Mouse (Mus musculus): ENCODE data around the gene Tnrc6c. TPM values are rescaled to one million over a fixed set of nuclear protein-coding genes. Genes with fewer than 3 reads are reported as not detected.

The Tnrc6c gene
- polyA plus RNA-seq, 1 experiment from 2014 or later: 7.4 TPM

GRCm38 (mm10) chr11:117667152-117667551 is 13.1 kb downstream of the Tnrc6c start:
- Histone ChIP-seq H3K27me3 (ENCODE audit: insufficient read depth, poor library complexity, severe bottlenecking) (no peaks in the 10 kb centered on the region), H3K4me3 (no peak overlapping the region), H3K36me3 (no peaks in the 10 kb centered on the region), H3K4me1 (peaks cover 21% of the 10 kb centered on the region), H3K9me3 (no peaks in the 10 kb centered on the region), H3K27ac (no peak overlapping the region)
- DNase-seq (ENCODE audit: low spot score): no peak
- 89% methylated on average over 5 of the region's 5 CpGs for WGBS

GRCm38 (mm10) chr11:117667825-117668224 is 13.7 kb downstream of the Tnrc6c start:
- Histone ChIP-seq H3K27me3 (ENCODE audit: insufficient read depth, poor library complexity, severe bottlenecking) (no peaks in the 10 kb centered on the region), H3K4me3 (no peak overlapping the region), H3K27ac (no peak overlapping the region), H3K4me1 (peaks cover 21% of the 10 kb centered on the region), H3K9me3 (no peaks in the 10 kb centered on the region), H3K36me3 (no peaks in the 10 kb centered on the region)
- DNase-seq (ENCODE audit: low spot score): no peak
- WGBS: 52% methylated on average over 5 of the region's 5 CpGs

GRCm38 (mm10) chr11:117671626-117672025 is 17.5 kb downstream of the Tnrc6c start:
- Histone ChIP-seq H3K4me1 (peaks cover 23% of the 10 kb centered on the region), H3K27ac (no peak overlapping the region), H3K9me3 (no peaks in the 10 kb centered on the region), H3K27me3 (ENCODE audit: insufficient read depth, poor library complexity, severe bottlenecking) (no peaks in the 10 kb centered on the region), H3K4me3 (no peak overlapping the region), H3K36me3 (no peaks in the 10 kb centered on the region)
- no peak for DNase-seq (ENCODE audit: low spot score)
- WGBS: 87% methylated on average over 5 of the region's 5 CpGs

- no peak overlapping the region for H3K27ac ChIP-seq
- 100% methylated on average over 1 of the region's 1 CpGs for WGBS
- no peak overlapping the region for H3K4me3 ChIP-seq
- H3K9me3 ChIP-seq: no peaks in the 10 kb centered on the region
- no peaks in the 10 kb centered on the region for H3K36me3 ChIP-seq
- H3K4me1 ChIP-seq: peaks cover 26% of the 10 kb centered on the region
- no peaks in the 10 kb centered on the region for H3K27me3 ChIP-seq (ENCODE audit: insufficient read depth, poor library complexity, severe bottlenecking)
- DNase-seq (ENCODE audit: low spot score): no peak
Observed at GRCm38 (mm10) chr11:117674531-117674930, 20.4 kb downstream of the Tnrc6c start.

- no peaks in the 10 kb centered on the region for H3K27me3 ChIP-seq (ENCODE audit: insufficient read depth, poor library complexity, severe bottlenecking)
- H3K4me3 ChIP-seq: no peak overlapping the region
- H3K4me1 ChIP-seq: peaks cover 26% of the 10 kb centered on the region
- H3K9me3 ChIP-seq: no peaks in the 10 kb centered on the region
- no peak overlapping the region for H3K27ac ChIP-seq
- no peaks in the 10 kb centered on the region for H3K36me3 ChIP-seq
- DNase-seq (ENCODE audit: low spot score): no peak
- 26% methylated on average over 2 of the region's 2 CpGs for WGBS
Observed at GRCm38 (mm10) chr11:117676649-117677048, 22.6 kb downstream of the Tnrc6c start.

GRCm38 (mm10) chr11:117677111-117677510 is 23.0 kb downstream of the Tnrc6c start:
- 53% methylated on average over 3 of the region's 3 CpGs for WGBS
- H3K4me1 ChIP-seq: peaks cover 29% of the 10 kb centered on the region
- no peak overlapping the region for H3K4me3 ChIP-seq
- H3K27ac ChIP-seq: peak overlapping the region; percentile 52; the same call in 1 of the 2 replicates
- H3K9me3 ChIP-seq: no peaks in the 10 kb centered on the region
- H3K27me3 ChIP-seq (ENCODE audit: insufficient read depth, poor library complexity, severe bottlenecking): no peaks in the 10 kb centered on the region
- no peaks in the 10 kb centered on the region for H3K36me3 ChIP-seq
- no peak for DNase-seq (ENCODE audit: low spot score)

- no peak for DNase-seq (ENCODE audit: low spot score)
- Histone ChIP-seq H3K36me3 (no peaks in the 10 kb centered on the region), H3K27ac (0 out of 2 replicates have a peak overlapping the region, but pooled peaks have one; percentile 52), H3K4me3 (no peak overlapping the region), H3K27me3 (ENCODE audit: insufficient read depth, poor library complexity, severe bottlenecking) (no peaks in the 10 kb centered on the region), H3K9me3 (no peaks in the 10 kb centered on the region), H3K4me1 (peaks cover 33% of the 10 kb centered on the region)
- 82% methylated on average over 3 of the region's 3 CpGs for WGBS
Observed at GRCm38 (mm10) chr11:117677594-117677993, 23.5 kb downstream of the Tnrc6c start.

- Histone ChIP-seq H3K27me3 (ENCODE audit: insufficient read depth, poor library complexity, severe bottlenecking) (no peaks in the 10 kb centered on the region), H3K4me1 (peaks cover 36% of the 10 kb centered on the region), H3K9me3 (no peaks in the 10 kb centered on the region), H3K36me3 (no peaks in the 10 kb centered on the region), H3K27ac (no peak overlapping the region), H3K4me3 (no peak overlapping the region)
- no peak for DNase-seq (ENCODE audit: low spot score)
- WGBS: 91% methylated on average over 4 of the region's 4 CpGs
Observed at GRCm38 (mm10) chr11:117678155-117678554, 24.1 kb downstream of the Tnrc6c start.

- Histone ChIP-seq H3K27ac (no peak overlapping the region), H3K36me3 (no peaks in the 10 kb centered on the region), H3K27me3 (ENCODE audit: insufficient read depth, poor library complexity, severe bottlenecking) (no peaks in the 10 kb centered on the region), H3K9me3 (no peaks in the 10 kb centered on the region), H3K4me3 (no peak overlapping the region), H3K4me1 (peaks cover 36% of the 10 kb centered on the region)
- 38% methylated on average over 2 of the region's 2 CpGs for WGBS
- DNase-seq (ENCODE audit: low spot score): no peak
Observed at GRCm38 (mm10) chr11:117678740-117679139, 24.7 kb downstream of the Tnrc6c start.

GRCm38 (mm10) chr11:117684640-117685039 is 30.6 kb downstream of the Tnrc6c start:
- Histone ChIP-seq H3K4me1 (peaks cover 53% of the 10 kb centered on the region), H3K27me3 (ENCODE audit: insufficient read depth, poor library complexity, severe bottlenecking) (no peaks in the 10 kb centered on the region)
- WGBS: 46% methylated on average over 5 of the region's 5 CpGs

GRCm38 (mm10) chr11:117685461-117685860 is 31.4 kb downstream of the Tnrc6c start:
- no peak overlapping the region for H3K4me3 ChIP-seq
- no peak overlapping the region for H3K27ac ChIP-seq
- H3K4me1 ChIP-seq: peaks cover 53% of the 10 kb centered on the region
- H3K27me3 ChIP-seq (ENCODE audit: insufficient read depth, poor library complexity, severe bottlenecking): no peaks in the 10 kb centered on the region
- no peaks in the 10 kb centered on the region for H3K9me3 ChIP-seq
- no peak for DNase-seq (ENCODE audit: low spot score)
- no peaks in the 10 kb centered on the region for H3K36me3 ChIP-seq
- 74% methylated on average over 3 of the region's 3 CpGs for WGBS

More at GRCm38 (mm10) chr11:117684640-117685039, 30.6 kb downstream of the Tnrc6c start:
- DNase-seq (ENCODE audit: low spot score): no peak
- no peak overlapping the region for H3K27ac ChIP-seq
- no peaks in the 10 kb centered on the region for H3K9me3 ChIP-seq
- H3K36me3 ChIP-seq: no peaks in the 10 kb centered on the region
- H3K4me3 ChIP-seq: no peak overlapping the region

- no peak for DNase-seq (ENCODE audit: low spot score)
- H3K4me3 ChIP-seq: no peak overlapping the region
- H3K27me3 ChIP-seq (ENCODE audit: insufficient read depth, poor library complexity, severe bottlenecking): no peaks in the 10 kb centered on the region
- no peaks in the 10 kb centered on the region for H3K36me3 ChIP-seq
- H3K27ac ChIP-seq: no peak overlapping the region
- H3K9me3 ChIP-seq: no peaks in the 10 kb centered on the region
- WGBS: 63% methylated on average over 8 of the region's 8 CpGs
- peaks cover 53% of the 10 kb centered on the region for H3K4me1 ChIP-seq
Observed at GRCm38 (mm10) chr11:117686021-117686420, 31.9 kb downstream of the Tnrc6c start.

- Histone ChIP-seq H3K36me3 (no peaks in the 10 kb centered on the region), H3K4me1 (peaks cover 60% of the 10 kb centered on the region), H3K27me3 (ENCODE audit: insufficient read depth, poor library complexity, severe bottlenecking) (no peaks in the 10 kb centered on the region), H3K27ac (no peak overlapping the region), H3K9me3 (no peaks in the 10 kb centered on the region), H3K4me3 (no peak overlapping the region)
- no peak for DNase-seq (ENCODE audit: low spot score)
- 69% methylated on average over 2 of the region's 2 CpGs for WGBS
Observed at GRCm38 (mm10) chr11:117688603-117689002, 34.5 kb downstream of the Tnrc6c start.

- Histone ChIP-seq H3K27ac (no peak overlapping the region), H3K9me3 (no peaks in the 10 kb centered on the region), H3K4me3 (no peak overlapping the region), H3K4me1 (peaks cover 59% of the 10 kb centered on the region), H3K27me3 (ENCODE audit: insufficient read depth, poor library complexity, severe bottlenecking) (no peaks in the 10 kb centered on the region), H3K36me3 (no peaks in the 10 kb centered on the region)
- DNase-seq (ENCODE audit: low spot score): no peak
Observed at GRCm38 (mm10) chr11:117691311-117691710, 37.2 kb downstream of the Tnrc6c start.
